Mouse (Mus musculus) CH12.LX (cell line): ENCODE data around the gene Atxn2l.

Experiments
- CTCF ChIP-seq, 2 experiments: IDR thresholded peaks in 1 of 2; conservative IDR thresholded peaks in 1 of 2; 2 replicates each; pipeline ENCODE4 v1.5.1; 2011 to 2012; ENCODE audit warnings: low read depth in 2 of 2, low read length in 2 of 2, improper control_type of control experiment in 1 of 2, inconsistent platforms in 1 of 2, mild to moderate bottlenecking in 1 of 2, moderate library complexity in 1 of 2
- E2F4 ChIP-seq: IDR thresholded peaks from 2 replicates; pipeline ENCODE4 v1.6.1; 2011; ENCODE audit warnings: low read depth, low read length, improper control_type of control experiment; ENCODE audit not compliant: insufficient replicate concordance
- ELF1 ChIP-seq: IDR thresholded peaks from 2 replicates; pipeline ENCODE4 v1.6.1; 2014; ENCODE audit warnings: low read depth, mild to moderate bottlenecking, inconsistent platforms, low read length, improper control_type of control experiment
- EP300 ChIP-seq: IDR thresholded peaks from 2 replicates; pipeline ENCODE4 v1.6.1; 2011; ENCODE audit warnings: low read length, improper control_type of control experiment
- GABPA ChIP-seq: IDR thresholded peaks from 2 replicates; pipeline ENCODE4 v1.6.1; 2012; ENCODE audit warnings: low read depth, low read length, improper control_type of control experiment, inconsistent platforms; ENCODE audit not compliant: insufficient replicate concordance
- KAT2A ChIP-seq: IDR thresholded peaks from 2 replicates; pipeline ENCODE4 v1.6.1; 2012; ENCODE audit warnings: low read length, improper control_type of control experiment, inconsistent platforms; ENCODE audit not compliant: insufficient replicate concordance
- MAFK ChIP-seq: IDR thresholded peaks from 2 replicates; pipeline ENCODE4 v1.6.1; 2011; ENCODE audit warnings: low read length, improper control_type of control experiment; ENCODE audit not compliant: insufficient replicate concordance
- MAZ ChIP-seq: IDR thresholded peaks from 2 replicates; pipeline ENCODE4 v1.6.1; 2012; ENCODE audit warnings: low read depth, mild to moderate bottlenecking, inconsistent platforms, low read length, improper control_type of control experiment, moderate library complexity
- POLR2A ChIP-seq: IDR thresholded peaks from 2 replicates; pipeline ENCODE4 v1.6.1; 2011; ENCODE audit warnings: low read depth, mild to moderate bottlenecking, improper control_type of control experiment, low read length
- POLR2AphosphoS2 ChIP-seq: IDR thresholded peaks from 2 replicates; pipeline ENCODE4 v1.6.1; 2011; ENCODE audit warnings: low read depth, low read length, improper control_type of control experiment
- SIN3A ChIP-seq: IDR thresholded peaks from 2 replicates; pipeline ENCODE4 v1.6.1; 2012; ENCODE audit warnings: low read length, improper control_type of control experiment, inconsistent platforms
- SMC3 ChIP-seq: IDR thresholded peaks from 2 replicates; pipeline ENCODE4 v1.6.1; 2011; ENCODE audit warnings: low read depth, low read length, improper control_type of control experiment
- TCF12 ChIP-seq: IDR thresholded peaks from 2 replicates; pipeline ENCODE4 v1.6.1; 2014; ENCODE audit warnings: low read depth, mild to moderate bottlenecking, inconsistent platforms, low read length, improper control_type of control experiment

DNA sequence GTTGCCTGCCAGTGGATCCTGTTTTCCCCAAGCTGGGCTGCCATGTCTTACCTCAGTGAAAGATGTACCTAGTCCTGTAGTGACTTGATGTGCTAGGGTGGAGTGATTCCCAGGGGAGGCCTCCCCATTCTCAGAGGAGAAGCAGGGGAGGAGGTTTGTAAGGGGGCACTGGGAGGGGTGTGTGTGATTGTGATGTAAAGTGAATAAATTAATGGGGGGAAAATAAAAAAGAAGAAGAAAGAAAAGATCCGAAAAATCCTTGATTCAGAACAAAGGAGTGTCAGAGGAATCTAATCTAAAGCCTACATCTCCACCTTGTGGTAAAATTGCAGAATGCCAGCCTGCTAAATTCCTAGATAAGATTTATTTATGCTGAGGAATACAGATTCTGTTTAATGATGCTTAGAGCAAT lies 24.9 kb upstream of the Atxn2l start:
- peak; percentile 53 to 92; a peak in 3 of 4 replicates for TF ChIP-seq CTCF (conservative IDR thresholded peaks at IDR 0.05 in 1 of 2, IDR thresholded peaks at IDR 0.05 in 1 of 2; ENCODE audit: low read depth in 2 of 2, low read length in 2 of 2)
- TF ChIP-seq EP300: no peak
- TF ChIP-seq POLR2AphosphoS2: no peak
- TF ChIP-seq SMC3: peak; percentile 87
- no peak; the same call in 1 of the 2 replicates for TF ChIP-seq MAFK
- no peak for TF ChIP-seq E2F4
- TF ChIP-seq POLR2A: no peak
- no peak for TF ChIP-seq ELF1
- TF ChIP-seq KAT2A: no peak
- TF ChIP-seq GABPA: no peak
- TF ChIP-seq MAZ: no peak
- no peak for TF ChIP-seq TCF12
- no peak for TF ChIP-seq SIN3A
